Mouse (Mus musculus): ENCODE measurements around the gene Cfhr1.

Gene Cfhr1

GRCm38 (mm10) chr1:139560024-139560423 lies at the start of gene Cfhr1:
TSS of gene Cfhr1 (minus strand) at chr1:139560272.
- no peak for DNase-seq

DNA sequence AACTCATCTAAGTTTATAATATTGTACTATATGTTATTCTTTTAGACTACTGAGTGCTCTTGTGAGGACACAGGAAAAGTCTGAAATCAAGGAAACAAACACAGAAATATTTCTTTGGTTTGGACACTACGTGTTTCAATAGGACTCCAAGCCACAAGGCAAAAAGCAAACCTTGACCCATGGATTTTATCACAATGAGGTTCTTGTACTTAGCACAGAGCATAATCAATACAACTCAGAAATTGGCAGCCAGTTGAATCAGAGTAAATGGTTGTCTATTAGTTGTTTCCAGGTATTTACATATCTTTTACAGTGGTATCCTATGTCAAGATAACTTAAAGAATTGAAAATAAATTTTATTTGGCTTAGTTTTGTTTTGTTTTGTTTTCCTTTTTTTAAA lies 8.8 kb downstream of the Cfhr1 start:
- no peak for DNase-seq

DNA sequence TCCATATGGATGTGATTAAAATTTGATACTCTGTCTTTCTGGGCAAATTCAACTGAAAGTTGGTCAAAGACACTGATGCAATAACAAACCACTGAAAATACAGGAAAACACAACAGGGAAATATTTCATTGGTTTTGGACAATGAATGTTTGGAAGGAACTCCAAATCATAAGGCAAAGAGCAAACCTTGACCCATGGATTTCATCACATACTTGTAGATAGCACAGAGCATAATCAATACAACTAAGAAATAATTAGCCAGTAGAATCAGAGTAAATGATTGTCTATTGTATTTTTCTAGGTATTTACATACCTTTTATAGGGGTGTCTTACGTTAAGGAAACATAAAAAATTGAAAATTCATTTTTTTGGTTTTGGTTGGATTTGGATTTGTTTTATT lies 11.5 kb downstream of the Cfhr1 start:
- DNase-seq, result no peak

- DNase-seq, result no peak
Observed at GRCm38 (mm10) chr1:139514556-139514955, 45.5 kb downstream of the Cfhr1 start.

DNA sequence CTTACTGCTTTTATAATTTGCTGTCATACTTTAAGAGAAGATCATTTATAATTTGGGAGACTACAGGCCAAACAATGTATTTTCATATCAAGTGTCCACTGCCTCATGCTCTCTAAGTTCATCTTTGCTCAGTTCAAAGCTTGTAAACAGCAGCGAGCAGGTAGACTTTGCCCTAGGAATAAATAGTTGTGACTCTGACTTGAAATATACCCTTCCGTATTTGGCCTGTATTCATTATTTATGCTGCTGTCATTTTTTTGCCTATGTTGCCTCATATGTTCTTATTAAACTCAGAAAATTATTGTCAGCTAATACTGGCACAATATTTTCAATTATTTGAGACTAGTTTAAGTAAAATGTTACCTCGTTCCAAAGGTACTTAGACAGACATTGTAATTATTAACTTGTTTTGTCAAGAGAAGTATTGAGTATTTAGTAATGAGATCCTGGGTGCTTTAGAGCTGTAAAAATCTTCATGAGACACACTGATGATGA lies 58.8 kb downstream of the Cfhr1 start, which contains the start of gene F13b:
Gene F13b (plus strand): TSS at position 445 of the 495 bp plus-strand sequence.
- DNase-seq, result no peak

- no peak for DNase-seq
Observed at GRCm38 (mm10) chr1:139499751-139500150, 60.3 kb downstream of the Cfhr1 start.

Data from B cell, adult 2 months (primary cell).